Mouse (Mus musculus): ENCODE data around the gene Pus10.

DNA sequence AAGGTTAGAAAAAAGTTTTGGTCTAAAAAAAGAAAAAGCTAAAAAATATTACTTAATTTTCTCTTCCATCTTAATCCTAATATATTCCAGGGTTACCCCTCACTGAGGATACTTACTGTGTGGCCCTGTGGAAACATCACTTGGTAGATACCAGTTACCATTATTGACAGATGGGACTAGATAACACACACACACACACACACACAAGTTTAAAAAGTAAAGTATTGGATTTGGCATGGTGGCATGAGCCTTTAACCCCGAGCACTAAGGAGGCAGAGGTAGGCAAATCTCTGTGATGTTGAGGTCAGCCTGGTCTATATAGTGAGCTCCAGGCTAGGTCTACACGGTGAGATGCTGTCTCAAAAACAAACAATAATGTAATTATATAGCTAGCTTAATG, 62.7 kb downstream of the Pus10 start:
- TF ChIP-seq POLR2A (IDR thresholded peaks at IDR 0.05; ENCODE audit: control insufficient read depth, extremely low read depth, insufficient read depth, low read length, poor library complexity) (no peak), CTCF (IDR thresholded peaks at IDR 0.05; ENCODE audit: borderline replicate concordance, control insufficient read depth, extremely low read depth, insufficient read depth, low read length, poor library complexity) (no peak)
